Mouse (Mus musculus): ENCODE data around the gene Rnf212b.

GRCm38 (mm10) chr14:54768314-54769067 is 45.5 kb upstream of the Rnf212b start:
- no peak for TF ChIP-seq POLR2AphosphoS2 (IDR thresholded peaks at IDR 0.05; ENCODE audit: low read depth, low read length)
- no peak for TF ChIP-seq CTCF (conservative IDR thresholded peaks at IDR 0.05 in 1 of 2, IDR thresholded peaks at IDR 0.05 in 1 of 2; ENCODE audit: low read depth in 2 of 2, low read length in 2 of 2)
- no peak for TF ChIP-seq POLR2A (IDR thresholded peaks at IDR 0.05; ENCODE audit: low read depth, low read length)
- no peak for TF ChIP-seq NRF1 (IDR thresholded peaks at IDR 0.05; ENCODE audit: low read depth, low read length)
- no peak for TF ChIP-seq MXI1 (IDR thresholded peaks at IDR 0.05; ENCODE audit: low read depth, low read length)
- TF ChIP-seq GABPA (IDR thresholded peaks at IDR 0.05; ENCODE audit: insufficient replicate concordance, low read depth, low read length) = no peak
- no peak for TF ChIP-seq JUND (conservative IDR thresholded peaks at IDR 0.05; ENCODE audit: low read depth, low read length)
- TF ChIP-seq USF2 (conservative IDR thresholded peaks at IDR 0.05; ENCODE audit: low read depth, low read length) = no peak

Data from CH12.LX (cell line).